Mouse (Mus musculus) ES-E14 (cell line): ENCODE measurements around the gene Trpt1.
A peak's percentile ranks its signal among the peaks of the same experiment; 100 is the strongest.

Experiments used
- CHD2 ChIP-seq: IDR thresholded peaks from 2 replicates; pipeline ENCODE4 v1.6.1; 2014; ENCODE audit warnings: mild to moderate bottlenecking, low read depth, low read length, inconsistent platforms
- HCFC1 ChIP-seq: IDR thresholded peaks from 2 replicates; pipeline ENCODE4 v1.6.1; 2012; ENCODE audit warnings: low read length, inconsistent platforms, borderline replicate concordance; ENCODE audit not compliant: insufficient read depth
- MAFK ChIP-seq: IDR thresholded peaks from 2 replicates; pipeline ENCODE4 v1.6.1; 2014; ENCODE audit warnings: mild to moderate bottlenecking, low read depth, low read length, inconsistent platforms; ENCODE audit not compliant: insufficient read depth

DNA sequence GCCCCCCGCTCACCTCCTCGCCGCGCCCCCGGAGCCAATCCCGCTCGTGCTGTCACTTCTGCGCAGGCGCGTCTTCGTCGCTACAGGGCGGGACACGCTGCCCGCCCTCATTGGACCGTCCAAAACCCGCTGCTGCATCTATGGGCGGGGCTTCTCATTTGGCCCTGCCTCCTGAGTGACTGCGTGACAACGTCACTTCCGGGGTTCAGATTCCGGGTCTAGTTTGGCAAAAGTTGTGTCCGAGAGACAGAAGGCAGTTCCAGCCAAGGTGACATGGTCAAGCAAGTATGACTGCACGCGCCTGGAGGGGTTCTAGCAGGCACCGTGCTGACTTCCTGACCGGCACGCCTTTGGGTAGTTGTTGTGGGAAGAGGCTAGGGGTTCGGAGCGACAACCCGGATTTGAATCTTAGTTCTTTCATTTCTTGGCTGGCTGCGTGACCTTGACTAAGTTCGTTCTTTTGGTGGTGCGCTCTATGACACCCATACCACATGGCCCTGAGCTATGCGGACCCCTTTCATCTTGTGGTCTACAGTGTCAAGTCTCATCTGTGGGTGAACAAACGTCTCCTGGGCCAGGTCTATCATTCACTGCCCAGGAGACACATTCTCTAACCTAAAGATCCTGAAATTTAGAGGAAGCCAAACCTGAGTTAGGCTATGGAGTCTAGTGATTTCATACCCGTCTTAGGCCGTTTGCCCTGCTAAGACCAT is 15.4 kb upstream of the Trpt1 start, which contains the start of gene Fkbp2:
- TF ChIP-seq HCFC1 (no peak), CHD2 (0 out of 2 replicates have a peak, but pooled peaks have one; percentile 33), MAFK (no peak)
